In genomic region chr11:52079978-52080377, GRCm38 (mm10) we compare ENCODE assay signal across 7 mouse cellular contexts. TPM values are rescaled to one million over a fixed set of nuclear protein-coding genes. Genes with fewer than 3 reads are reported as not detected.
DNase-seq lines count a peak whose midpoint lies in the region; ATAC-seq lines count a peak whose summit lies in the region.

No protein-coding gene starts in this region.

- ATAC-seq in megakaryocyte, adult 5-6 weeks (ENCODE audit: poor library complexity, severe bottlenecking), result peak; percentile 82

- peak; percentile 43 for DNase-seq in right cerebral cortex, adult 18-20 months
- DNase-seq in right cerebral cortex, postnatal 25 days, result no peak
- DNase-seq in c-Kit-positive CD71-negative TER-119-negative erythroid progenitor cells, embryonic 14.5 days (ENCODE audit: low read depth), result peak; percentile 82
- DNase-seq in induced T-regulatory cell, adult 2 months (ENCODE audit: low read depth), result peak; percentile 63
- no peak for DNase-seq in gastrocnemius, postnatal 10 days
- no peak for DNase-seq in right cerebral cortex, postnatal 14 days

RNA-seq across cellular contexts. Expression of gene Ppp2ca, which starts 18.5 kb away (rescaled TPM):
- total RNA-seq in megakaryocyte, adult 5-6 weeks (2015), result 68.5 and 70.6 TPM in 2 replicates
- total RNA-seq in megakaryocyte, adult 5-6 weeks (2017), result 72.5 and 75.7 TPM in 2 replicates
- 10 to 100 TPM; 46.2 to 50.1 TPM for total RNA-seq in gastrocnemius, postnatal 10 days (2021)

Comparison
In these comparisons a context has a peak if more than half of its experiments do, and no peak if none do; other contexts are left out.
1. DNase-seq: peak in right cerebral cortex, adult 18-20 months (single experiment), c-Kit-positive CD71-negative TER-119-negative erythroid progenitor cells, embryonic 14.5 days (single experiment) and induced T-regulatory cell, adult 2 months (single experiment); none in right cerebral cortex, postnatal 25 days (single experiment), gastrocnemius, postnatal 10 days (single experiment) and right cerebral cortex, postnatal 14 days (single experiment).